Mouse (Mus musculus): Measurements from ENCODE around the gene Flt1.

GRCm38 (mm10) chr5:147659909-147660308 lies 65.9 kb downstream of the Flt1 start:
- no peak for TF ChIP-seq CTCF (IDR thresholded peaks at IDR 0.05; ENCODE audit: extremely low read depth, insufficient read length, insufficient replicate concordance, low read depth, low read length)
- no peak for TF ChIP-seq POLR2A (IDR thresholded peaks at IDR 0.05; ENCODE audit: low read depth, low read length)
